Mouse (Mus musculus) T-helper 2 cell (primary cell): ENCODE data around the gene Timm23.
"Not testable (repeated sequence)": the region's sequence is repeated elsewhere in the genome, so short reads cannot be mapped to it uniquely, and the experiment has no call there.

Experiments
- in situ Hi-C: fragments of 300-600 bp; cut with MboI, MseI; formaldehyde crosslinking; loops from one replicate; pipeline ENCODE4 v1.15.1; 2025; ENCODE audit warnings: high pct_unique_total_duplicates

Gene Timm23

GRCm38 (mm10) chr14:32140359-32140965 is 61.2 kb downstream of the Timm23 start:
- in situ Hi-C loops = no loop called here

- in situ Hi-C loops = not testable (repeated sequence)
Observed at GRCm38 (mm10) chr14:32136467-32136866, 65.2 kb downstream of the Timm23 start.

- in situ Hi-C loops = no loop called here
Observed at GRCm38 (mm10) chr14:32134293-32134692, 67.4 kb downstream of the Timm23 start.

- in situ Hi-C loops = no loop called here
Observed at GRCm38 (mm10) chr14:32131836-32132235, 69.9 kb downstream of the Timm23 start.
